Mouse (Mus musculus) urinary bladder, postnatal 0 days (tissue): ENCODE measurements around the gene Pls1. TPM values are rescaled to one million over a fixed set of nuclear protein-coding genes. Genes with fewer than 3 reads are reported as not detected.

Experiments
- polyA plus RNA-seq: library from polyadenylated mRNA; unstranded; fragments of >200 nt; fragmentation: Nextera tagmentation; extraction: Ambion mirVana; gene quantifications from 2 replicates; pipeline ENCODE4 v1.2.1, GENCODE M21; 2015

Gene Pls1
- polyA plus RNA-seq = 4.7 and 7.2 TPM in 2 replicates

GRCm38 (mm10) chr9:95844825-95845460 lies at the start of gene Pls1:
Gene Pls1, minus strand, starts transcription at chr9:95845311.

GRCm38 (mm10) chr9:95857414-95858026 lies 12.4 kb upstream of the Pls1 start, which contains the start of gene Atr:
Gene Atr, plus strand, starts transcription at chr9:95857597.

GRCm38 (mm10) chr9:95750037-95750511 lies 95.0 kb downstream of the Pls1 start, which contains the start of gene Trpc1:
Gene Trpc1, minus strand, starts transcription at chr9:95750375.

Other genes with a start within 250 kb of the Pls1 start
- 1.6 and 2.2 TPM in 2 replicates for gene Pcolce2, start 207.7 kb downstream of the Pls1 start, polyA plus RNA-seq
- 1.8 TPM in 2 replicates for gene Trpc1, start 94.9 kb downstream of the Pls1 start, polyA plus RNA-seq
- gene Atr, start 12.3 kb upstream of the Pls1 start, polyA plus RNA-seq = 5.1 and 5.7 TPM in 2 replicates
- gene Xrn1, start 109.4 kb upstream of the Pls1 start, polyA plus RNA-seq = 6.3 and 7.2 TPM in 2 replicates